Mouse (Mus musculus) heart, postnatal 0 days (tissue): ENCODE data around the gene Ncs1.

ENCODE experiments used
- CTCF ChIP-seq: IDR thresholded peaks from 2 replicates; pipeline ENCODE4 v1.5.1; 2016; ENCODE audit warnings: antibody characterized with exemption, control low read depth, low read depth
- EP300 ChIP-seq: IDR thresholded peaks from 2 replicates; pipeline ENCODE4 v1.6.1; 2016; ENCODE audit warnings: antibody characterized with exemption, low read depth

- TF ChIP-seq CTCF, result no peak
- TF ChIP-seq EP300, result no peak
These were observed 24.8 kb downstream of the Ncs1 start for GRCm38 (mm10) chr2:31270470-31270869.
